9 mouse cellular contexts compared by ENCODE assay signal in the genomic region with DNA sequence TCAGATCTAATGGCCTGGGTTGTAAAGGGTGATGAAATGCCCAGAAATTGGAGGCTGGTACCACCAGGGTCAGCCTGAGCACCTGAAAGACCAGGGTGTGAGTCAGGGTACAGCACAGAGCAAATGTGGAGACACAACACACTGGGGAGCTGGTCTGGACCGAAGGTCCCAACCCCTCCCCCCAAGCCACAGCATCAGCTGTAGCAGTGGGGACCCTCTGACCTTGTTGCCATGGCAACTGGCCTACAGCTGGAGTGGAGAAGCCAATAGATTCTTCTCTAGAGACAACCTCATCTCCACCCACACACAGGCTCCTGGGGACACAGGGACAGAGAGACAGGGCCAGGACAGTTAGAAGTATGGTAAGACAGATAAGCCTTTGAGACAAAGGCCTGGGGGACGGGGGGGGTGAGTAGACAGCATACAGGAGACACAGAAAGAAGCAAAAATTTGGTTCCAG. TPM values are rescaled to one million over a fixed set of nuclear protein-coding genes. Genes with fewer than 3 reads are reported as not detected.
DNase-seq lines count a peak whose midpoint lies in the region; ATAC-seq lines count a peak whose summit lies in the region.
"Had no signal": no experiment of that assay in that cellular context is flagged by ENCODE, and none has a peak within 500 bp of the region (broad histone marks: within the 10 kb centered on the region; RNA-seq: fewer than 3 reads in every experiment).

No protein-coding gene starts in this region.

- peaks cover 5% of the 10 kb centered on the region; the same call in 1 of the 2 replicates for H3K36me3 ChIP-seq in heart, embryonic 15.5 days
- H3K36me3 ChIP-seq in embryonic facial prominence, embryonic 10.5 days (replicated peaks) = no peaks in the 10 kb centered on the region
- H3K36me3 ChIP-seq in neural tube, embryonic 13.5 days = peaks cover 12% of the 10 kb centered on the region

- DNase-seq in heart, postnatal 4 days = no peak
- peak; percentile 76 for DNase-seq in embryonic facial prominence, embryonic 10.5 days (ENCODE audit: low spot score)
- peak; percentile 66 for DNase-seq in kidney, postnatal 14 days
- DNase-seq in left cerebral cortex, adult 18-20 months (ENCODE audit: low spot score in 2 of 2) = no peak
- no peak for DNase-seq in layer of hippocampus, postnatal 14 days (ENCODE audit: low spot score in 2 of 2)
- no peak for DNase-seq in adrenal gland, postnatal 36 days

- H3K4me1 ChIP-seq in heart, embryonic 15.5 days (replicated peaks) = peaks cover 88% of the 10 kb centered on the region
- H3K4me1 ChIP-seq in embryonic facial prominence, embryonic 10.5 days = peaks cover 47% of the 10 kb centered on the region
- peaks cover 57% of the 10 kb centered on the region for H3K4me1 ChIP-seq in neural tube, embryonic 13.5 days (replicated peaks)

- H3K4me2 ChIP-seq in heart, embryonic 15.5 days = peak overlapping the region; percentile 43
- H3K4me2 ChIP-seq in neural tube, embryonic 13.5 days = peak overlapping the region; percentile 41

- ATAC-seq in heart, embryonic 15.5 days (replicated peaks; ENCODE audit: insufficient number of reproducible peaks, insufficient read depth, low FRiP score, low read depth) = no peak
- peak; percentile 62 for ATAC-seq in neural tube, embryonic 13.5 days (ENCODE audit: low read depth)

- H3K9ac ChIP-seq in heart, embryonic 15.5 days = no peak overlapping the region
- peak overlapping the region; percentile 70 for H3K9ac ChIP-seq in neural tube, embryonic 13.5 days

- H3K9me3 ChIP-seq in heart, embryonic 15.5 days (replicated peaks) = no peaks in the 10 kb centered on the region
- no peaks in the 10 kb centered on the region for H3K9me3 ChIP-seq in embryonic facial prominence, embryonic 10.5 days
- H3K9me3 ChIP-seq in neural tube, embryonic 13.5 days = no peaks in the 10 kb centered on the region

- 12% methylated on average over 2 of the region's 2 CpGs for WGBS in heart, embryonic 15.5 days
- WGBS in embryonic facial prominence, embryonic 10.5 days = 11% methylated on average over 2 of the region's 2 CpGs
- 8% methylated on average over 2 of the region's 2 CpGs for WGBS in neural tube, embryonic 13.5 days

- peak overlapping the region; percentile 84 for H3K27ac ChIP-seq in heart, embryonic 15.5 days
- peak overlapping the region; percentile 83 for H3K27ac ChIP-seq in embryonic facial prominence, embryonic 10.5 days (replicated peaks)
- H3K27ac ChIP-seq in neural tube, embryonic 13.5 days (replicated peaks) = peak overlapping the region; percentile 97

- H3K27me3 ChIP-seq in heart, embryonic 15.5 days = no peaks in the 10 kb centered on the region
- H3K27me3 ChIP-seq in embryonic facial prominence, embryonic 10.5 days (replicated peaks; ENCODE audit: low read depth, poor library complexity, severe bottlenecking) = peaks cover 50% of the 10 kb centered on the region
- peaks cover 2% of the 10 kb centered on the region for H3K27me3 ChIP-seq in neural tube, embryonic 13.5 days

- no peak overlapping the region for H3K4me3 ChIP-seq in heart, embryonic 15.5 days
- peak overlapping the region; percentile 28; the same call in 1 of the 2 replicates for H3K4me3 ChIP-seq in embryonic facial prominence, embryonic 10.5 days
- H3K4me3 ChIP-seq in neural tube, embryonic 13.5 days = no peak overlapping the region
- H3K4me3 ChIP-seq: erythroblast, embryonic 14.5 days had no signal

RNA-seq across cellular contexts. Expression of a gene that starts 7.4 kb away (rescaled TPM):
- polyA plus RNA-seq in heart, embryonic 15.5 days (2015; fragmentation: Nextera tagmentation; extraction: Ambion mirVana) = 21.0 and 27.2 TPM in 2 replicates
- 100 to 1,000 TPM; 108 to 118 TPM for total RNA-seq in heart, postnatal 4 days (2021)
- polyA plus RNA-seq in embryonic facial prominence, embryonic 10.5 days (2016; fragmentation: Nextera tagmentation; extraction: Ambion mirVana) = 10.9 and 13.7 TPM in 2 replicates
- polyA plus RNA-seq in neural tube, embryonic 13.5 days (2015; fragmentation: Nextera tagmentation; extraction: Ambion mirVana) = 13.5 and 15.5 TPM in 2 replicates
- 10 to 100 TPM; 29.6 to 36.2 TPM for total RNA-seq in left cerebral cortex, adult 18-20 months (2021)
- total RNA-seq in layer of hippocampus, postnatal 14 days (2021) = 10 to 100 TPM; 17.9 to 19.2 TPM
- total RNA-seq in adrenal gland, postnatal 36 days (2021) = 10 to 100 TPM; 14.4 to 14.7 TPM
- polyA plus RNA-seq: erythroblast, embryonic 14.5 days had no signal

RNA-seq across cellular contexts. Expression of a gene that starts 20.6 kb away (rescaled TPM):
- 27.9 and 30.6 TPM in 2 replicates for polyA plus RNA-seq in heart, embryonic 15.5 days (2015; fragmentation: Nextera tagmentation; extraction: Ambion mirVana)
- total RNA-seq in heart, postnatal 4 days (2021) = 10 to 100 TPM; 39.5 to 40.6 TPM
- polyA plus RNA-seq in embryonic facial prominence, embryonic 10.5 days (2016; fragmentation: Nextera tagmentation; extraction: Ambion mirVana) = 7.6 and 7.7 TPM in 2 replicates
- polyA plus RNA-seq in neural tube, embryonic 13.5 days (2015; fragmentation: Nextera tagmentation; extraction: Ambion mirVana) = 9.3 and 9.6 TPM in 2 replicates
- total RNA-seq in left cerebral cortex, adult 18-20 months (2021) = 10 to 100 TPM in 1 of 2 experiments, 1 to 10 TPM in 1; 8.0 to 10.7 TPM
- 1 to 10 TPM; 9.4 to 10.0 TPM for total RNA-seq in layer of hippocampus, postnatal 14 days (2021)
- 10 to 100 TPM in 1 of 2 experiments, 1 to 10 TPM in 1; 7.1 to 14.2 TPM for total RNA-seq in adrenal gland, postnatal 36 days (2021)

RNA-seq across cellular contexts. Expression of a gene that starts 47.9 kb away (rescaled TPM):
- 0.81 and 1.6 TPM in 2 replicates for polyA plus RNA-seq in heart, embryonic 15.5 days (2015; fragmentation: Nextera tagmentation; extraction: Ambion mirVana)
- total RNA-seq in heart, postnatal 4 days (2021) = under 1 TPM; 0.45 to 0.83 TPM
- 0.69 and 0.83 TPM in 2 replicates for polyA plus RNA-seq in embryonic facial prominence, embryonic 10.5 days (2016; fragmentation: Nextera tagmentation; extraction: Ambion mirVana)
- 1.1 TPM in 2 replicates for polyA plus RNA-seq in neural tube, embryonic 13.5 days (2015; fragmentation: Nextera tagmentation; extraction: Ambion mirVana)
- total RNA-seq in left cerebral cortex, adult 18-20 months (2021) = 1 to 10 TPM; 4.2 to 6.4 TPM
- total RNA-seq in layer of hippocampus, postnatal 14 days (2021) = 1 to 10 TPM; 2.8 to 3.4 TPM
- 1 to 10 TPM in 1 of 2 experiments, under 1 TPM in 1; 0.99 to 1.6 TPM for total RNA-seq in adrenal gland, postnatal 36 days (2021)

RNA-seq across cellular contexts. Expression of a gene that starts 49.5 kb away (rescaled TPM):
- 54.4 and 70.1 TPM in 2 replicates for polyA plus RNA-seq in heart, embryonic 15.5 days (2015; fragmentation: Nextera tagmentation; extraction: Ambion mirVana)
- 10 to 100 TPM; 86.3 to 87.0 TPM for total RNA-seq in heart, postnatal 4 days (2021)
- polyA plus RNA-seq in embryonic facial prominence, embryonic 10.5 days (2016; fragmentation: Nextera tagmentation; extraction: Ambion mirVana) = 53.6 and 57.2 TPM in 2 replicates
- 46.7 and 47.4 TPM in 2 replicates for polyA plus RNA-seq in neural tube, embryonic 13.5 days (2015; fragmentation: Nextera tagmentation; extraction: Ambion mirVana)
- total RNA-seq in left cerebral cortex, adult 18-20 months (2021) = 10 to 100 TPM; 43.3 to 56.1 TPM
- total RNA-seq in layer of hippocampus, postnatal 14 days (2021) = 10 to 100 TPM; 43.0 to 54.1 TPM
- 10 to 100 TPM; 66.8 to 76.5 TPM for total RNA-seq in adrenal gland, postnatal 36 days (2021)

Comparison
In these comparisons a context has a peak if more than half of its experiments do, and no peak if none do; other contexts are left out.
1. DNase-seq: peak in embryonic facial prominence, embryonic 10.5 days (single experiment) and kidney, postnatal 14 days (single experiment); none in heart, postnatal 4 days (single experiment), left cerebral cortex, adult 18-20 months (0 of 2), layer of hippocampus, postnatal 14 days (0 of 2) and adrenal gland, postnatal 36 days (0 of 2).
2. Peak in every context shown above with its lines, with median percentiles within 50 percentile points of each other: H3K27ac ChIP-seq.